Mouse (Mus musculus): ENCODE results near the gene Scaf1.
A peak's percentile ranks its signal among the peaks of the same experiment; 100 is the strongest.

Gene Scaf1

DNA sequence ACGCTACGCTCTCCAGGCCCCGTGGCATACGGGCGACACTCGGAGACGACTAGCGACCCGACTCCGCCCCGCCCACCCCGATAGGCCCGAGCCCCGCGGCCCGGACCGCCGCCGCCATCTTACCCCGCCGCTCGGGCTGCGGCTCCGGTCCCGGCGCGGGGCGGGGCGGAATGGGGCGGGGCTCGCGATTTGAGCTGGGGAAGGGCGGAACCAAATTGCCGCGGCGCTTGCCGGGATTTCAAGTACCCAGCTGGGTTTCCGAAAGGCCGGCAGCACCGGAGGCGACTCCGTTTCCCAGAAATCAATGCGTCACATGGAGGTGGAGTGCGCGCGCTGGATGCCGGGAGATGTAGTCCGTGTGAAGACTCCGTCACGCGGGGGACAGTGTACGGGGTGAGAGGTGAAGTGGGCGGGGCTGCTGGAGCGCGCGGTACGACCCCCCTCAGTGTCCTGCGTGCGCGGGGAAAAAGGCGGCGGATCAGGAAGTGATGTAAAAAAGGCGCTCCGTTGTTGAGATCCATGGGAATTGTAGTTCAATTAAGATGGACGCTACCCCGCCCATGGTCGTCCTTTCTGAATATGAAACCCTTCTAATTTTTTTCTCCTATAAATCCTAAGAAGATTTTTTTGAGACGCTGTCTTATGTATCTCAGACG, at the start of gene Scaf1:
TSS of gene Scaf1 (minus strand) at position 407 of the 656 bp plus-strand sequence.
- DNase-seq (ENCODE audit: low spot score) = peak; percentile 98

DNA sequence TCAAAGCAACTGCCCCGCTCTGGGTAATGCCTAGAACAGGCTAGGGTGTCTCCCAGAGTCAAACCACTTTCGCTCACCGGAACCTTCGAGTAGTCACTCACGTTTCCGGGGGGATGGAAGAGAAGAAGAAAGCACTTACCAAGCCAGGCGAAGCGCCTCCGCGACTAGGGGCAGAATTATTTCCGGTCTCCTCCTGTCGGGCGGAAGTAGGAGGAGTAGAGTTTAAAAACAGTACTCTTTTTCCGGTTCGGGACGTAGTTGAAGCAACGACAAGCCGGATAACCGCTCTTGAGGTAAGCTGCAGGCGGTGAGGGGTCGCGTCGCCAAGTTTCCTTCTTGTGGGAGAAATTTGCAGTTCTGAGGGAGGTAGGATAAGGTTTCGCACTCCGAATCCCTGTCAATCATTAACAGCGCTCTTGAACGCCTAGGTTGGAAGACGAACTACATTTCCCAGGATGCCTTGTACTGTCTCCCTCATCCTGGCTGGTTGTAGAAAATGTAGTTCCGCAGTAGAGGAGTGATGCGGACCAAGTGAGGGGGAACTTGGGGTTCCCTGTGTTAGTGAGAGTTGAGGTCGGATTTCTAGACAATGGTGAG, 46.2 kb upstream of the Scaf1 start, which contains the start of the genes Nosip and Prrg2:
TSS of gene Nosip (plus strand) at position 191 of the 597 bp plus-strand sequence.
TSS of gene Prrg2 (minus strand) at position 439 of the 597 bp plus-strand sequence.
- DNase-seq (ENCODE audit: low spot score) = peak; percentile 92

DNA sequence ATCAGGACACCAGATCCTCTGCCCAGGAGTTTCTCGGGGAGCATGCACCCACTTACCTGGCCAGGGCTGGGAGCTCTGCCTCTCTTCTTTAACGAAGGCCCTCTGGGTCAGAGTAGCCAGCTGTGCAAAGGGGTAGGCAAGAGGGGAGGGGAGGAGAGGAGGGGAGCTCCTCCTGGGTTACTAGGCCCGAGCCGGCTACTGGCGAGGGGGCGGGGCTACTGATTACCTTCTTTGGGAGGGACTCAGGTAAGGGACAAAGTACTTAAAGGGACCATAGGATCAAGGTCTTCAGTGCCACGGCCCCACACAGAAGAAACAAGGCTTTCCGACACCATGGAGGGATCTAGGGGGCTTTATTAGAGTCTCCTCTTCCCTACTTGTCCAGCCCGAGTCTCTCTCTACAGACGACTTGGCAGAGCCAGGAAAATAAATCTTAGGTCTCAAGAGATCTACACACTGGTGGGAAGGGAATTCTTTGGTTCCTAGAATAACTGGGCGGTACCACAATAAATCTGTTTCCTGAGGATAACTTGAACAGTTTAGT, 45.4 kb upstream of the Scaf1 start:
- no peak for DNase-seq (ENCODE audit: low spot score)

DNA sequence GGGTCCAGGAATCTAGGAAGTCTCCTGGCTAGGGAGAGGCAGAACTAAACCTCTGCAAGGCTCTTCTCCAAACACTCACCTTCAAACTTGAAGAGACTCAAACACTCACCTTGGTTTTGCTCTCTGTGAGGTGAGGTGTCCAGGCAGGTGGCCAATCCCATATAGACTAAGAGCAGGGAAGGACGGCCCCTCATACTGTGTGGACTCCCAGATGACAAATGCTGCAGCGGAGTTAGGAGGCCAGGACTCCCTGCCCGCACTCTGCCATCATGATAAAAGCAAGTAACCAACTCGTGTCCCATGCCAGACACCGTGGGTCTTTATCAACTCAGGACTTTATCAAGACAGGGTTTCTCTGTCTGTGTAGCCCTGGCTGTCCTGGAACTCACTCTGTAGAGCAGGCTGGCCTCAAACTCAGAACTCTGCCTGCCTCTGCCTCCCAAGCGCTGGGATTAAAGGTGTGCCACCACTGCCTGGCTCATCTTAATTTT, 44.5 kb upstream of the Scaf1 start:
- DNase-seq (ENCODE audit: low spot score) = no peak

DNA sequence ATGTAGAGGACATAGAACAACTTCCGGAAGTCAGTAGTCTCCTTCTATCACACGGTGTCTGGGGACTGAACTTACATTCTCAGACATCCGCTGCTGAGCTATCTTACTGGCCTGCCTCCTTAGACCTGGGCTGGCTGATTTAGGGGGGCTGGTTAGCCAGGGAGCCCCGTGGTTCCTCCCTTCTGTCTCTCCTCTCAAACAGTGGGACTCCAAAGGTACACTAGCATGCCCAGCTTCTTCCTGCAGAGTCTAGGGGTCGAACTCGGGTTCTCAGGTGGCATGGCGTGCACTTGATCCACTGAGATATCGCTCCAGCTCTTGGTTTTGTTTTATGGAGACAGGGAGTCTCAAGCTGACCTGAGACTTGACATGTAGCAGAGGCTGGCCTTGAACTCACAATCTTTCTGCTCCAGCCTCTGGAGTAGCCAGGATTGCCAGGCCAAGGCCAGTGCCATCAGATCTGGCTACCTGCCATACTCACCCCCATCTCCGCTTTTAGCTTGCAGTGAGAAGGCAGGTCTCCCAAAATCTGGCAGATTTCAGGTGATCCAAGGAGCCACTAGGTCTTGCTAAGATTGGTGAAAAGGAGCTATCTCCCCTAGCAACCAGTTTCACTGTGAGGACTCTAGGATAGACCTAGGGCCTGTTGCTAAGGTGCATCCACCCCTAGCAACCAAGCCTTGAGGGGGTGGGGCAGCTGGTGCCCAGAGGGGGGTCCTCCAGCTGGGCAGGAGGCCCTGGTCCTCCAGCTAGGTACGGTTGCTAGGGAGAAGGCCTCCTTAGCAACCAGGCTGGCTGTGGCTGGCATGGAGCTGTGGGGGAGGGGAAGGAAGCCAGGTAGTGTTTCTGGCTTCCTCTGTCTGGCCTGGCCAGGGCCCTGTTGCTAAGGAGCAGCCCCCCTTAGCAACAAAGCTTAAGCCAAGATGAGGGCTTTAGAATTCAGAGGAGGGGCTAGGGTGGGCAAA, 42.7 kb upstream of the Scaf1 start:
- DNase-seq (ENCODE audit: low spot score) = no peak

DNA sequence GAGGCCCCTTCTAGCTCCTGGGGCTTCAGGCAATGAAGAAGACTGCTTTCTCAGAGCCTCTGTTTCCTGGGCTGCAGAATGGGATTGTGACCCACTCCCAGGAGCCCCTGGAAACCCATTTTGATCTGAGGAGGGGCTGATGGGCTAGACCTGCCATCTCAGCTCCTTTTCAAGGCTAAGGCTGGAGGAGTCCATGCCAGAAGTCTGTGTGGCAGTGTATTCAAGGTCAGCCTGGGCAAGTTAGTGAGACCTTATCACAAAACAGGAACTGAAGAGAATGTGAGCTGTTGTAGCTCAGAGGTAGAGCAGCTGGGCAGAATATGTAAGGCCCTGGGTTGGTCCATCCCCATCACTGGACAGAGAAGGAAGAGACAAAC, 40.8 kb upstream of the Scaf1 start:
- no peak for DNase-seq (ENCODE audit: low spot score)

DNA sequence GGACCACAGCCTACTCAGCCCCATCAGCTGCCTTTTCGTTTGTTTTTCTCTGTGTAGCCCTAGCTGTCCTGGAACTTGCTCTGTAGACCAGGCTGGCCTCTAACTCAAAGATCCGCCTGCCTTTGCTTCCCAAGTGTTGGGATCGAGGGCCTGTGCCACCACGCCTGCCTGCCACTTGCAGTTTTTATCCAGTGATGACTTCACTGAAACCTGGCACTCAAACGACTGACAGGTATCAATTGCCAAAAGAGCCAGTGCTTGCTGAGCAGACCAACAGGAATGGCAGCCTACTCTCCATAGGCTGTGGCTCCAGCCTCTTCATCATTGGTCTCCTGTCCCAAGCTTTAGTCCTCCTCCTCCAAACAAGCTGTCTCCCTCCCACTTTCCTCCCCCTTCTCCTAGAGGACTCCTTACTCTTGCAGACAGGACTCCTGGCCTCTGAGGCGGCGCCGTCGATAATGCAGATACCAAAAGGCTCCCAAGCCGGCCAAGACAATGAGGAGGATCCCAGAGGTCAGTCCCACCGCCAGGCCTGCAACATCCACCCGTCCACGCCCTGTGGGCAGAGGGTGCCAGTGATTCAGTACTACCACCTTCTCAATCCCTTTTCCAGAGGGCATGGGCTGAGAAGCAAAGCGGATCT, 40.3 kb upstream of the Scaf1 start:
- DNase-seq (ENCODE audit: low spot score) = no peak

DNA sequence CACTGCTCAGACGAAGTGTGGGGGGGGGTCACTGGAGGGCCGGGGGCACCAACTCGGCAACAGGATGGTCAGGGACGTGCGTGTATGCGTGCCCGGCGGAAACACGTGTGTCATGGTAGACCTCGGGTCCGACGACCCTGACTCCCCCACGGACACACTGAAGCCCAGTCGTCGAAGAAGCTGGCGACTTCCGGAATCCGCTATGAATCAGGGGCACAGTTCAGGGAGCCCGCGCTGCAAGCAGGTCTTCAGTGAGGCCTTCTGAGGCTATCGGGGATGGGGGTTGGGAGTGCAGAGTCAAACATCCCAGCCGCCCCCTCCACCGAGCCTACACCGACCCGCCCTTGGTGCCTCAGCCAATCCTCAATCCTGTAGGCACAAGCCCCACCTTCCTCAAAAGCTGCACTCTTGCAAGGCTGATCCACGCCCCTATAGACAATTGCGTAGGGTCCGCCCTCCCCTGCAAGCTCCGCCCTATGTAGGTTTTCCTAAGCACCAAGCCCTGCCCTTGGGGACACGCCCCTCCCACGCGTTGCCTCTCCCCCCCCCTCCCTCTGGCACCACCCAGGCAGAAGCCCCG, 37.9 kb upstream of the Scaf1 start:
- peak; percentile 91 for DNase-seq (ENCODE audit: low spot score)

DNA sequence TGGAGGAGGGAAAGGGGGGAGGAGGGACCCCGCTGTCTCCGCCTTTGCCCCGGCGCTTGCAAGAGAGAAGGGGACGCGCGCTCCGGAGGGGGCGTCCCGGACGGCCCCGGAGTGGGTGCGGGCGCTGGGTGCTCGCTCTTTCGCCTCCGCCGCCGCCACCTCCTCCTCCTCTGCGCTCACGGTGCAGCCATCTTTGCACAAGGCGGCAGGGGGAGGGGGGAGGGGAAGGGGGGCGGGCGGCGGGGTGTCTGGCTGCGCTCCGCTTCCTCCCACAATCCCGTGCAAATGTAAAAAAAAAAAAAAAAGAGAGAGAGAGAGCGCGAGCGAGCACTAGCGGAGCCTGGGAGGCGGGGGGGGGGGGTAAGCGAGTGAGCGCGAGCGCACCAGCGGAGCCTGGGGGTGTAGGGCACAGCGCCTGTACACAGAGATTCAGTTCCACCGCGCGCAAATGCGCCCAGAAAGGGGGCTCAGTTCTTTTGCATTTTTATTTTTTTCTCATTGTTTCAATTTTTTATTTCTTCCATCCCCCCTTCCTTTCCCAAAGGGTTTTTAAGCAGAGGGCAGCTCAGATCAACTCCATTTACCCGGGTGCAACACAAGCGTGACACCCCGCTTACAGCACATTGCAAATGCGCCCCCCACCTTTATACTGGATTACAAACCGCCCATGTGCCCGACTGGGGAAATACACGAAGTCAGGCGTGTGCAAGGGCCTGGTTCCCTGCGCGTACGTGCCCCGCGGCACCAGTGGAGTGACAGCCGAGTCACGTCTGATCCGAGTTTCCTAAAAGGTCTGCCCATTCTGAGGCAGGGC, 37.2 kb upstream of the Scaf1 start:
- peak; percentile 83 for DNase-seq (ENCODE audit: low spot score)

DNA sequence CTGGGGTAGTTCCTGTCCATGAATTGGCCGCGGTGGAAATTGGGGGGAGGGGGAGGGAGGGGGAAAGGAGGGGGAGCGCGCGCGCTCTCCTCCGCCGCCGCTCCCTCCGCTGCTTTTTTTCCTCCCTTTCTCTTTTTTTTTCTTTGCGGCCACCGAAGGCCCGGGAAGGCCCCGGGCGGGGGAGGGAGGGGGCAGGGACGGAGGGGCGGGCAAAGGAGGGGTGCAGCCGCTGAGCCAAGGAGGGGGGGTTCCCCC, 36.6 kb upstream of the Scaf1 start, which contains the start of gene Prr12:
TSS of gene Prr12 (minus strand) at position 20 of the 255 bp plus-strand sequence.
- DNase-seq (ENCODE audit: low spot score) = no peak

DNA sequence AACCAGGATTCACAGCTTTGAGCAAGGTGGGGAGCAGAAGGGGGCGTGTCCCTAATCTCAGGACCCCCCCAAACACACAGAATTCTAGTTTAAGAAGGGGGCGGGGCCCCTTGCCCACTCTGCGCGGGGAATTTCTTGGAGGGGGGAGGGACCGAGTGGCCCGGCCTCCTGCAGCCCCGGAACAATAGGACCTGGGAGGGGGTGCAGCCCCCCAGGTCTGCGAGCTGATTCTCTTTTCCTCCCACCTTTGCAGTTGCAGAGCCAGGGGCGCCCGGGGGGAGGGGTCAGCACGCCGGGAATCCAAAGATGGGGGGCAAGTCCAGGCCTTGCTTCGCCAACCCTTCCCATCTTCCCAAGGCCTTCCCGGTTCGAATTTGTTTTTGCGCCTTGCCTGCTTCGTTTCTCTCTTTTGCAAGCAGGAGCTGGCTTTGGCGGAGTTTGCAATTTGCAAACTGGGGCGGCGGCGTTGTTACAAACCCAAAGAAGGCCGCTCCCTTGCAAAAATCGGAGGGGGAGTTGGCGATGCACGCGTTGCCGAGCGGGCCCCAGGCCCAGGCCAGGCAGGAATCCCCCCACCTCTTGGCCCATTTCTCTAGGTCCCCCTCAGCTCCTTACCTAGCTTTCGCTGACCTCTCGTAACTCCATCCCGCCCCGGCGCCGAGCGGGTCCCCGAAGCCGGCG, 36.2 kb upstream of the Scaf1 start:
- DNase-seq (ENCODE audit: low spot score) = peak; percentile 55

DNA sequence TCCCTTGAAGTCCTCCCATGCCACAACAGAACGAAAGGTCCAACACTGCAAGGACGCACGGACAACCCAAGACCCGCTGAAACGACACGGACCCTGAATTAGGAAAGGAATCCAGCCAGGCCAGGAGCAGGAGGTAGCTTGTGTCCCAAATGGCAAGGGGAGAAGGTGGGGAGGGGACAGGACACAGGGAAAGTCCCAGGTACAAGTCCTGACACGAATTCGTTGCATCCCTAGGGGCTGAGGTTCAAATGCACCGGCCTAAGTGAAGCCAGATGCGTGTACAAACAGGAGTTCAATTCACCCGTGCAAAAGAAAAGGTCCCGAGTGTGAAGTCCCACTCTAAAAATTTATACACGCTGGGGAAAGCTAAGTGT, 35.4 kb upstream of the Scaf1 start:
- no peak for DNase-seq (ENCODE audit: low spot score)

DNA sequence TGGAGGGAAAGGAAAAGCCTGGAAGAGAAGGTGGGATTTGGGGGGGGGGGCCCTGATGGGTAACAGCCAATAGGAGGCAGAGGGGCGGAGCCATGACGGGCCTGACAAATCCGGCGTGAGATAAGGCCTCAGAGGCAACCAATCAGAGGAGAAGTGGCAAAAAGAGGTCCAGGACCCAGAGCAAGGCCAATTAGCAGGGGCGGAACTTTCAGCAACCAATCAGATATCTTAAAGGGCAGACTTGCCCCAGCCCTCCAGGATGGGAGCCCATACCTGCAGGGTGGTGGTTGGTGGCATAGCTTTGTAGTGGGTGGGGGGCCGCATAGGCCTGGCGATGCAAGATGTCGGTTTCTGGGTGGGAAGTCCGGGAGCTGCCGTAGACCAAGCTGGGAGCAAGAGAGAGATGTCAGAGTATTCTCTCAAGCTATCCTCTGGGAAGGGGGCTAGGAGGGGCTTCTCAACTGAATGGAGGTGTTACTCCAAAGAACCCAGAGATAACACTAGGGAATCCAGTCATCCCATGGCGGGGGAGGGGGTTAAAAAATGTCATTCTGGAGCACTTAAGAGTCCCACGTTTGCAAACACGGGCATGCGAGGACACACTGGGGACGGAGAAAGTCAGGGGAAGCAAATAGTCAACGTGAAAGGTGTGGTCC, 34.9 kb upstream of the Scaf1 start:
- DNase-seq (ENCODE audit: low spot score) = peak; percentile 60

DNA sequence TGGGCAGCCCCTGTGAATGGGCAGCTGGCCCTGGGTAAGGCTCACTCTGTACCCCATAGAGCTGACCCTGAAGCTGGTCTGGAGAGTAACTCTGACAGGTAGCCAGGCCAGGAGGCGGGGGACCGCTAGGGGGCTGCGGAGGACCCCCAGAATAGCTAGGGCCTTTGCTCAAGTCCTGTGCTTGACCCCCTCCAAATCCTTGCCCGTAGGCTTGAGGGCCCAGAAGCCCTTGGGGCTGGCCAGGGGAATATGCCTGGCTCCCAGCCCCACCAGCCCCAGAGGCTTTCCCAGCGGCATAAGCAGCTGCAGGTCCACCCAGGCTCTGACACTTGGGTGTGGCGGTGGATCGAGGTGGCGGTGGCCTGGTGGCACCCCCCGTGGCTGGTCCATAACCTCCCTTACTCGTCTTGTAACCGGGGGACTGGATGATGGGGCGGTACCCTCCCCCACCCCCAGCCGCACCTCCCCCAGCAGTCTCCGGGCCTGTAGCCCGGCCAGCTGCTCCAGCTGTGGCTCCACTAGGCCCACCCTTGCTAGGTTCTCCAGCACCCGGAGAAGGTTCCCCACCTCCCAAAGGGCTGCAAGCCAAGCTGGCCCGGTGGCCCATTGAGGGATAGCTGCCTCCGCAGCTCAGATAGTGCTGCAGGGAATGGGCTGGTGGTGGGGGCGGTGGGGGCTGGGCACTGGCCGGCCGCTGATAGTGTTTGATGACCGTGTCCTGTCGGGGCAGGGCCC, 32.9 kb upstream of the Scaf1 start:
- DNase-seq (ENCODE audit: low spot score) = no peak

DNA sequence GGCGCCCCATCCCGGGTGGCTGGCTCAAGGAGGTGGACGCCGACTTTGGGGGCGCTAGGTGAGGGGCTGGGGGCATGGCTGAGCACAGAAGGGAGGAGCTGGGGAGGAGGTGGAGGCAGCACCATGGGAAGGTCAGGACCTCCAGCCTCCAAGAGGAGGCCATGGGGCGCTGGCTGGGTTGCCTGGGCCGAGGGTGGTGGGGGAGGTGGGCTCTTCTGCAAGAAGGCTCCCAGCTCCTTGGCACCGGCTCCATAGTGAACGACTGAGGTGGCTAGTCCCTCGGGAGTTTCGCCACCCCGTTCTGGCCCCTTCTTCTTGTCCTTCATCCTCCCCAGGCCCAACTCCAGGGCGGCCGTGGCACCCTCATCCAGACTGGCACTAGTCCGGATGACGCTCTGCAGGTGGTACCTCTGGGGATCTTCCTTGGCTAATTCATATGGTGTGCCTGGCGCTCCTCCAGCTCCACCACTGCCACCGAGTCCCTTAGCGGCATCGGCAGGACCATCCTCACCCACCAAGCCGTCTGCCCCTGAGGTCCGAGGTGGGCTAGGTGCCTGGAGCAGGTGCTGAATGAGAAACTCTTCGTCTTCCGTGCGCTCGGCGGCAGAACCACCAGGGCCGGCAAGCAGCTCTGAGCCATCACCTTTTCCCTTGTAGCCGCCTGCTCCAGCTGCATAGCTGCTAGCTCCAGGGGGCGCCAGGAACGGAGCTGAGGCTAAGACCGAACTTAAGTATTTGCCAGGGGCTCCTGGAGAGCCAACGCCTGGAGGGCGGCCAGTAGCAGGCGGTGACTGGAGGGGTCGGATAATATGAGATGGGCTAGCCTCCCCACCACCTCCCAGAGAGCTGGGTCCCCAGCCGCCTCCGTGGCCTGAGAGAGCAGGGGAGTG, 32.1 kb upstream of the Scaf1 start:
- DNase-seq (ENCODE audit: low spot score) = no peak

DNA sequence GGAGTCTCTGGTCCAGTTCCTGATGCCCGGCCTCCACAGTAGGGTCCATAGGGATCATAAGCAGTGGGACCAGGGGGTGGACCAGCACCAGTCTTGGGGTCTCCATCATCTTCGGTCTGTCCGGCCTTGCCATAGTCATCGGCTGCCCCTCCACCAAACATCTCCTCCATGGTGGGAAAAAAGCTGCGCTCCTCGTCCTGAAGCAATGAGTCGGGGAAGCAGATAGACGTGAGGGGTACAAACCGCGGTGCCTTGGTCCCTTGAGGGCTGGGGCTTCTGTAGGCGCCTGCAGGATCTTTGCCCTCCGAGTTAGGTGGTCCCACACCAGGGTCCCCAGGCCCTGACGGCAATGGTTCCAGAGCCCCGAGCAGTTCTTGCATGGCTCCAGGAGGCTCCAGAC, 31.3 kb upstream of the Scaf1 start:
- no peak for DNase-seq (ENCODE audit: low spot score)

DNA sequence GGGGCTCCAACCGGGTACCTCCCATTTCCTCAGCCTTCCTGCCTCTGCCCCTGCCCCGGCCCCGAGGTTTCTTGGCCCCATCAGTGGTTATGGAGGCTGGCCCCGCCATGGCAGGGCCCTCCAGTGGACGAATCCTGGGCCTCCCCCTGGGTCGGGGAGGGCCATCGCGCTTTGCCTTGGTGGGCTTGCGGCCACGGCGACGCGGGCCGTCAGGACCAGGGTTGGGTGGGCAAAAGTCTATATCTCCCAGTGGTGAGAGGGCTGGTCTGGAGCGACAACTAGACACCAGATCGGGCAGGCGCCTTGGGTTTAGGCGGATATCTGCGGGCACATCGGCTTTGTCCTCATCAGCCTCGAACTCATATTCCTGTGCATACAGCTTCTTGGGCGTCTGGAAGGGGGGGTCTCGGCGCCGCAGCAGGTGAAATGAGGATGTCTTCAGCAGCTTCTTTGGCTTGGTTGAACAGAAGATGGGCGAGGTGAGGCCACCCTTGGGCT, 30.7 kb upstream of the Scaf1 start:
- no peak for DNase-seq (ENCODE audit: low spot score)

DNA sequence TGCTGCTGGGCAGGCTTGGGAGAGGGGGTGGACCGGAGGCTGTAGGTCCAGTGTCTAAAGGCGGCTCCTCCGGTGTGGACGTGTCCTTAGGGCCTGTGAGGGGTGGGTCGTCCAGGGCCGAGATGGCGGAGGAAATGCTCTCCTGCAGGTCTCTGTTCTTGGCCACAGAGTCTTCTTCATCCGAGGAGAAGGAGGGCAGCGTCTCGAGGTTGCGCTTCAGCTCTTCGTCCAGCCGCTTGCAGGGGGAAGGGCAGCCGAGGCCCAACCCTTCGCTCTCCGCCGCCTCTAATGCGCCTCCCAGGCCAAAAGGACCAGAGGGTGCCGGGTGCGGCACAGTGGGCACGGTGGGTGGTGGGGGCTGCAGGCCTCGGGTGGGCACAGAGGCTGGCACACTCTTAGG, 29.6 kb upstream of the Scaf1 start:
- DNase-seq (ENCODE audit: low spot score) = no peak

All from ovary, postnatal 36 days (tissue).